Mouse (Mus musculus) limb, embryonic 14.5 days (tissue): ENCODE results near the gene Fbxl16. TPM values are rescaled to one million over a fixed set of nuclear protein-coding genes. Genes with fewer than 3 reads are reported as not detected.
A peak's percentile ranks its signal among the peaks of the same experiment; 100 is the strongest.

Experiments
- ATAC-seq: fragments of 200-750 bp; cut with Nextera tagmentation; 2 replicates; pipeline ENCODE4 v1.8.0; 2017; ENCODE audit warnings: low read depth, moderate number of reproducible peaks, moderate TSS enrichment; ENCODE audit not compliant: low FRiP score
- DNase-seq: peaks from one replicate; pipeline ENCODE4 v3.0.0-alpha.2; 2015; ENCODE audit warnings: low spot score
- H3K27ac ChIP-seq: fragments of 300-500 bp; sonication (generic); replicated peaks from 2 replicates; pipeline ENCODE4 v1.5.1; 2014; ENCODE audit warnings: low read depth, mild to moderate bottlenecking, low read length, moderate library complexity, mixed read lengths
- H3K27me3 ChIP-seq: fragments of 300-500 bp; sonication (generic); 2 replicates; pipeline ENCODE4 v1.6.1; 2014; ENCODE audit warnings: low read length, mixed read lengths; ENCODE audit not compliant: control insufficient read depth, insufficient read depth
- H3K36me3 ChIP-seq: fragments of 300-500 bp; sonication (generic); 2 replicates; pipeline ENCODE4 v1.6.1; 2014; ENCODE audit warnings: mild to moderate bottlenecking, low read length, moderate library complexity, mixed read lengths; ENCODE audit not compliant: control insufficient read depth, insufficient read depth
- H3K4me1 ChIP-seq: fragments of 300-500 bp; sonication (generic); 2 replicates; pipeline ENCODE4 v1.6.1; 2014; ENCODE audit warnings: antibody characterized with exemption, low read length, mixed read lengths; ENCODE audit not compliant: control insufficient read depth, insufficient read depth
- H3K4me2 ChIP-seq: fragments of 300-500 bp; sonication (generic); replicated peaks from 2 replicates; pipeline ENCODE4 v1.6.1; 2014; ENCODE audit warnings: low read depth, mild to moderate bottlenecking, low read length, moderate library complexity; ENCODE audit not compliant: severe bottlenecking
- H3K4me3 ChIP-seq: fragments of 300-500 bp; sonication (generic); replicated peaks from 2 replicates; pipeline ENCODE4 v1.5.1; 2014; ENCODE audit warnings: low read length
- H3K9ac ChIP-seq: fragments of 300-500 bp; sonication (generic); 2 replicates; pipeline ENCODE4 v1.6.1; 2014; ENCODE audit warnings: mild to moderate bottlenecking, low read depth, low read length, moderate library complexity; ENCODE audit not compliant: severe bottlenecking
- H3K9me3 ChIP-seq: fragments of 300-500 bp; sonication (generic); 2 replicates; pipeline ENCODE4 v1.6.1; 2016; ENCODE audit warnings: low read length; ENCODE audit not compliant: control insufficient read depth
- POLR2A ChIP-seq: fragments of 200-500 bp; IDR thresholded peaks from 2 replicates; pipeline ENCODE4 v1.8.0; 2012; ENCODE audit warnings: inconsistent platforms, mild to moderate bottlenecking, moderate library complexity, borderline replicate concordance; ENCODE audit not compliant: insufficient read depth, insufficient read length; ENCODE audit errors: extremely low read depth
- WGBS: fragments of 180-500 bp; shearing (Covaris S2); extraction: QIAGEN DNeasy Blood & Tissue Kit; methylation state at CpG from one replicate; pipeline ENCODE4 v1.1.7; 2014; 5-methylcytosine and 5-hydroxymethylcytosine counted together
- polyA plus RNA-seq, 2 experiments: library from polyadenylated mRNA; depleted of rRNA in 1 of 2; stranded (reverse) in 1 of 2; unstranded in 1 of 2; fragments of >200 nt; fragmentation: Nextera tagmentation in 1 of 2; extraction: Ambion mirVana in 1 of 2; gene quantifications; 2 replicates each; pipeline versions ENCODE4 v1.2.1 to v1.2.3; 2012 to 2014

Gene Fbxl16
- polyA plus RNA-seq, 2 experiments, result 2.0 to 6.5 TPM

DNA sequence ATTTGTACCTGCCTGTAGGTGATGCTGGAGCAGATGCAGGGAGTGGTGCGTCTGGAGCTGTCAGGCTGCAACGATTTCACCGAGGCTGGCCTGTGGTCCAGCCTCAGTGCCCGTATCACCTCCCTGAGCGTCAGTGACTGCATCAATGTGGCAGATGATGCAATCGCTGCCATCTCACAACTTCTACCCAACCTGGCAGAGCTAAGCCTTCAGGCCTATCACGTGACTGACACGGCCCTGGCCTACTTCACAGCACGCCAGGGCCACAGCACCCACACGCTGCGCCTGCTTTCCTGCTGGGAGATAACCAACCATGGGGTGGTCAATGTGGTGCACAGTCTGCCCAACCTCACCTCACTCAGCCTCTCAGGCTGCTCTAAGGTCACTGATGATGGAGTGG lies 8.8 kb downstream of the Fbxl16 start:
- Histone ChIP-seq H3K36me3 (no peaks in the 10 kb centered on the region), H3K4me3 (no peak overlapping the region), H3K27me3 (peaks cover 41% of the 10 kb centered on the region), H3K4me1 (0 out of 2 replicates have a peak, but pooled peaks cover 4% of the 10 kb centered on the region), H3K27ac (no peak overlapping the region), H3K4me2 (no peak overlapping the region), H3K9me3 (no peaks in the 10 kb centered on the region), H3K9ac (no peak overlapping the region)
- ATAC-seq (no peak), DNase-seq (no peak)
- WGBS, result 82% methylated on average over 11 of the region's 11 CpGs
- TF ChIP-seq POLR2A, result no peak

DNA sequence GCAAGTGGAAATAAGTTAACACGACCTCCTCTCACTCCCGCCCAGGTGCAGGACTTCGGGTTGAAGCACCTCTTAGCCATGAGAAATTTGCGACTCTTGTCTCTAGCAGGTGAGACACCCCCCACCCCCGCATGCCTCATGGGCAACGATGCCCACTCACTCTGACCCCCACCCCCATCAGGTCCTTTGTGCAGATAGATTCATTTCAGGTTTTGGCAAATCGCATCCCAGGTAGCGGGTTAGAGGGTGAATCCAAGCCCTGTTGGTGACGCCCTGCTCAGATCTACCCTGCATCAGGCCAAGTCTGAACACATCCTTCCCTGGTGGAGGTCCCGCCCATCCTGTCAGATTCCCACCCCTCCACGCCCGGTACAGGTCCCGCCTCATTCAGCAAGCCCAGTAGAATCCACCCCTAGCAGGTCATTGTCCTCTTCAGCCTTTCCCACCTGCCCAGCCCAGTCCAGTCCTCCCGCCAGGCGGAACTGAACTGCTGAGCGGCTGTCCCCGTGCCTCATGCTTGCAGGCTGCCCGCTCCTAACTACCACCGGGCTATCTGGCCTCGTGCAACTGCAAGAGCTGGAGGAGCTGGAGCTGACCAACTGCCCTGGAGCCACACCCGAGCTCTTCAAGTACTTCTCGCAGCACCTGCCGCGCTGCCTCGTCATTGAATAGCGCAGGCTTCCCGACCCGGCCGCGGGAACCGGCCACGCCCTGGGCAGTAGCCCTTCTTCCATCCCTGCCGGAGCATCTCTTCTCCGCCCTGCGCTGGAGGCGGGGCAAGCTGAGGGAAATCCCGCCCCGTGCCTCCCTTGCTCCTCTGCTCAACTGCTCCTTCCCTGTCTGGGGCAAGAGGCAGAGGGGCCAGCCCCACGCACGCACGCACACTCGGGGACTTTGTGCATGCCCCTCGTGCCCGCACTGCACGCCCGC lies 10.2 kb downstream of the Fbxl16 start:
- peaks cover 3% of the 10 kb centered on the region for H3K4me1 ChIP-seq
- no peaks in the 10 kb centered on the region for H3K36me3 ChIP-seq
- H3K9me3 ChIP-seq, result no peaks in the 10 kb centered on the region
- DNase-seq (no peak), ATAC-seq (no peak)
- no peak overlapping the region for H3K9ac ChIP-seq
- H3K27me3 ChIP-seq, result peaks cover 35% of the 10 kb centered on the region
- H3K27ac ChIP-seq, result no peak overlapping the region
- 5% methylated on average over 46 of the region's 46 CpGs for WGBS
- H3K4me3 ChIP-seq, result no peak overlapping the region
- H3K4me2 ChIP-seq, result peak overlapping the region; percentile 28; the same call in 1 of the 2 replicates
- TF ChIP-seq POLR2A, result no peak

GRCm38 (mm10) chr17:25823452-25823851 lies 14.6 kb downstream of the Fbxl16 start, which contains the start of gene Wdr24:
Wdr24 (plus strand) TSS chr17:25823627.
- WGBS, result 0% methylated on average over 18 of the region's 18 CpGs

DNA sequence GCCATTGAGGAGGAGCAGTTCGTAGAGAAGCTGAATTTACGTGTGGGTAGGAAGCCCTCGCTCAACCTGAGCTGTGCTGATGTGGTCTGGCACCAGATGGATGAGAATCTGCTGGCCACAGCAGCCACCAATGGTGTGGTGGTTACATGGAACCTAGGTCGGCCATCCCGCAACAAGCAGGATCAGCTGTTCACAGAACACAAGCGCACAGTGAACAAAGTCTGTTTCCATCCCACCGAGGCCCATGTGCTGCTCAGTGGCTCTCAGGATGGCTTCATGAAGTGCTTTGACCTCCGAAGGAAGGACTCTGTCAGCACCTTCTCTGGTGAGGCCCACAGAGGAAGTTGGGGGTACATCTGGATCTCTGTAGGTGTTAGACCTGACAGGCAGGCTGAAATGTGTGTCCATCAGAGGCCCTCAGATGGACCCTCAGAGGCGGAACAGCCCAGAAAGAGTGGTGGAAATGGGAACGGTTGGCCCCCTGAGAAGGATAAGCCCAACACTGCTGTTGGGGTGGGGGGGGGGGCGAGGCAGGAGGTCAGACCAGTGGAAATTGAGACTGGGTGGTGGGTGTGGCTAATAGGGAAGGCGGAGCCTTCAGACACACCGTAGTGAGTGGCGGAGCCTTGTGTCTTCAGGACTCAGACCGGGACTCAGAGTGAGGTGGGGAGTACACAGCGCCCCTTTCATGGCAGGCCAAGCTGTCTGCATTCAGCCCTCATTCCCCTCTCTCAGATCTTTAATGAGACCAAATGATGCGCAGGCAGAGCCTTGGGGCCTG lies 15.7 kb downstream of the Fbxl16 start:
- Histone ChIP-seq H3K4me2 (peak overlapping the region; percentile 71), H3K9me3 (no peaks in the 10 kb centered on the region), H3K27ac (no peak overlapping the region), H3K4me3 (peak overlapping the region; percentile 47), H3K36me3 (peaks cover 20% of the 10 kb centered on the region), H3K9ac (peak overlapping the region; percentile 38; the same call in 1 of the 2 replicates), H3K27me3 (peaks cover 10% of the 10 kb centered on the region), H3K4me1 (peaks cover 16% of the 10 kb centered on the region)
- WGBS, result 76% methylated on average over 16 of the region's 17 CpGs
- TF ChIP-seq POLR2A, result no peak
- ATAC-seq, result no peak
- no peak for DNase-seq

More at GRCm38 (mm10) chr17:25823452-25823851, 14.6 kb downstream of the Fbxl16 start, which contains the start of gene Wdr24:
- ATAC-seq, result peak; percentile 81
- Histone ChIP-seq H3K4me3 (peak within 1 kb of the TSS; percentile 47), H3K9ac (peak within 1 kb of the TSS; percentile 38), H3K36me3 (peaks cover 20% of the 10 kb centered on the region), H3K9me3 (no peaks in the 10 kb centered on the region), H3K4me1 (peaks cover 15% of the 10 kb centered on the region), H3K27ac (no peak within 1 kb of the TSS), H3K4me2 (peak within 1 kb of the TSS; percentile 71), H3K27me3 (peaks cover 21% of the 10 kb centered on the region)
- DNase-seq, result peak; percentile 94
- TF ChIP-seq POLR2A, result peak; percentile 39; the same call in 1 of the 2 replicates

DNA sequence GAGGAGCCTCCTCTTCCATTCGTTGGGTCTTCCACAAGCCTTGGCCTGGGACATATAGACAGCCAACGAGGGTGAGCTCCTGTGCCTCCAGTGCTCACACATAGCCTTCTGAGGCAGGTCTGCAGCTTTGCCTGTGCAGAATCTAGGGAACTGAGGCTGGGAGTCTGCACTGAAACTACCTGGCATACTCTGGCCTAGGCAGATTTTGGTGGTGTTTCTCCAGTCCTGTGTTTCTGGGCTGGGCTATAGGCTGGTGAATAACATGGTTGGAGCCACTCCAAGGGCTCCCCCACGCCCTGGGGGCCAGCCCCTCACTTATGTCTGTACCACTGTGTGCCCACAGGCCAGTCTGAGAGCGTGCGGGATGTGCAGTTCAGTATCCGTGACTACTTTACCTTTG lies 16.4 kb downstream of the Fbxl16 start:
- no peak for ATAC-seq

More for the DNA sequence above, 16.4 kb downstream of the Fbxl16 start:
- DNase-seq, result no peak
- Histone ChIP-seq H3K4me3 (no peak overlapping the region), H3K9me3 (no peaks in the 10 kb centered on the region), H3K36me3 (peaks cover 26% of the 10 kb centered on the region), H3K9ac (no peak overlapping the region), H3K27ac (no peak overlapping the region), H3K27me3 (peaks cover 3% of the 10 kb centered on the region), H3K4me2 (no peak overlapping the region), H3K4me1 (peaks cover 22% of the 10 kb centered on the region)
- WGBS, result 80% methylated on average over 6 of the region's 6 CpGs
- TF ChIP-seq POLR2A, result no peak
